Mouse (Mus musculus) kidney, postnatal 4 days (tissue): ENCODE results near the gene Trim29.

Experiments
- DNase-seq, 2 experiments: peaks; one replicate each; pipeline ENCODE4 v3.0.0; 2021; ENCODE audit warnings: mixed read lengths in 2 of 2

Trim29 gene

DNA sequence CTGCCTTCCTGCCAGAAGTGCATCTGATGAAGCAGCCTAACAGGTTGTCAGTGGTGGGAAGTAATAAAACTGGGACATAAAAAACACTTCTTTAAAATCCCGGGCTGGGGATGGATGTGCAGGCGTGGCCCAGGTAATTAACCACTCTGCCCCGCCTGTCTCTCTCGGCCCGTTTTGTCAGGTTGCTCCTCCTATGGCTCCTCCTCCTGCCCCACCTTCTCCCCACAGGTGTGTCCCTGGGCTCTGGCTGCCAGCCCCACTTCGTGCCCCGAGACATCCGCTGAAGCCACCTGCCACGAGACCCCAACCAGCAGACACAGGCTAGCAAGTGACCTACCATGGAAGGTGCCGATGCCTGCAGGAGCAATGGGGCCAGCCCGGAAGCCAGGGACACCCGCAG lies at the start of gene Trim29:
Gene Trim29 (plus strand): TSS at position 311 of the 400 bp plus-strand sequence.
- DNase-seq: no peak

DNA sequence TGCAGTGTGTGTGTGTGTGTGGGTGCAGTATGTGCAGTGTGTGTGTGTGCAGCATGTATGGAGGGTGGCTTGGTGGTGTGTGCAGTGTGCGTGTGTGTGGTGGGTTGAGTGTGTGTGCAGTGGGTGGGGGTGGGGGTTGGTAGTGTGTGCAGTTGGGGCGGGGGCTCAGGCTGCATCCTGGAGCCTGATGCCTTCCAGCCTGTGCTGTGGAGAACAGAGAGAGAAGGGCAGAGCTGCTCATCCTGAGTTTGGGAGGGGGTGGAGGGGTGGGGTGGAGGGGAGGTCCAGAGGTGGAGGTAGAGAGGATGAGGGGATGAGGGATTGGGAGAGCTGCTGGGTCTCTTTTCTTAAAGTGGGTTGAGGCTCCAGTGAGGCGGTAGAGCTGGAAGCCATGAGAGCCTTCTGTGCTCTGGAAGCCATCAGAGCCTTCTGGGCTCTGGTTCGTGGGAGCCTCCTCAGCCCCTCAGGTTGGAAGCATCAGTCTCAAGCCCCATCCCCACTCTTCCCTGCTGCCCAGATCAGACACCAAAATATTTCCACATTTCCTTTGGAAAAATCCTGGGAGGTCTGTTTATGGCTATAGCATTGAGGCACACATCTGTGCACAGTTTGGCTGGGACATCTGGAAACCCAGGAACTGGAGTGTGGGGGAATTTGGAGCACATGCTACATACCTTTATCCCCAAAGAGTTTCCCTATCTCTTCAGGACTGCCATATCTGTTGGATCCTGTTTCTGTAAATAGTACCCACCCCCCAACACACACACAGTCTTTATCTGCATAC lies 49.3 kb upstream of the Trim29 start:
- DNase-seq: peak; percentile 65 to 66

DNA sequence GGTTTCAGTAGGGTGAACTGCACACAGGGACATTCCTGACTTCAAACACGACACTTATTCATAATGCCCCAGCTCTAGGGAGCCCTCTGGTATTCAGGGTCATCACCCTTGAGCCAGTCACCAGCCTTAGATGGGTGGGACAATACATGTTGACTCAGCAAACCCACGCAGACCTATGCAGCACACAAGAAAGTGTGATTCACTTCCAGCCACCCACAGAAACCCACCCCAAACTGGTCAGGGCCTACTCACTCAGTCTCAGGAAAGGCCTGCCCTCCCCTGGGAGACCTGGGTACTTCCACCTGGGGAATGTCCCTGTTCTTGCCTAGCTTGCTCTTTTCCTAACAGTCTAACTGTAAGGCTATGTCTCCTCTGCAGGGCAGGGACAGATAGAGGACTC lies 48.7 kb upstream of the Trim29 start:
- DNase-seq: peak; percentile 50 to 69

DNA sequence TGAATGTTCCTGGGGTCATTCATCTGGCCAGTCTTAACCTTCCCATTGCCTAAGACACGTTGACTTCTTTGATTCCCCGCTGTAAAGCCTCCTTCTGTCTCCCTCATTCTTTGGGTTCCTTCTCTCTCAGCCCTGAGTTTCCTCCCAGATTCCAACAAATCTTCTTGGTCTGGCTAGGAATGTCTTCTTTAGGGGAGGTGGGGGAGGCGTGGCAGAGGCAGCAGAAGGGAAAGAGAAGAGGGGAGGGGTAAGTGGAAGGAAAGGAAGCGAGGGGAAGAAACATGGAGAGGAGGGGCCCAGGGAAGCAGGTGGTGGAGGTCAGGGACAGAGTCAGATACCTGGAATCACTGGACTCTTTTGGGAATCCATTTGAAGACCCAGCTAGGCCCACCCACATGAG lies 48.3 kb upstream of the Trim29 start:
- DNase-seq: peak; percentile 57 to 72

DNA sequence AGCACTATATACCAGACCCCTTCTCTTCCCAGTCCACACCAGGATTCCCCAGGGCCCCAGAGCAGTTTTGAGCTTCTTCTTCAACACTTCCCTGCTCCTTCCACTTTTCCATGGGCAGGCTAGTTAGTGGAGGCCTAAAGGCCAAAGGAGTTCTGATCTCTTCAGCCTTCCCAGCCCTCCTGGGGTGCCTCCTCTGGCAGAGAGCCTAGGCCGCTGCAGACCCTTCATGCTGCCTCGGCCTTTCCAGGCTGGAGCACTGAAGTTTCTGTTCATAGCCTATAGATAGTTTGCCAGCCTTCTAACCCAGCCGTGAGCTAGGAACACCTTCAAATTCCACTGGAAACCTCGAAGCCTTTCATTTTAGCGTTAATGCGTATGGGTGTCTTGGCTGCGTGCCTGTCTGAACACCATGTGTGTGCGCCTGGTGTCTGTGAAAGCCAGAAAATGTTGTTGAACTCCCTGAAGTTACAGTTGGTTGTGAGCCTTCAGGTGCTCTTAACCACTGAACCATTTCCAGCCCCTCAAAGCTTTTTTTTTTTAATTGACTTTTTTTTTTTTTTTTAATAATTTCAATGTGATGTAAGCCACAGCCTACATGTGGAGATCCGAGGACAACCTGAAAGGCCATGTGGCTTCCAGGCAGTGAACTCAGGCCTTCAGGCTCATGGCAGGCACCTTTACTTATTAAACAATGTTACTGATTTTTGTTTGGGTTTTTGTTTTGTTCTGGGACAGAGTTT lies 47.7 kb upstream of the Trim29 start:
- peak; percentile 55 to 64 for DNase-seq

DNA sequence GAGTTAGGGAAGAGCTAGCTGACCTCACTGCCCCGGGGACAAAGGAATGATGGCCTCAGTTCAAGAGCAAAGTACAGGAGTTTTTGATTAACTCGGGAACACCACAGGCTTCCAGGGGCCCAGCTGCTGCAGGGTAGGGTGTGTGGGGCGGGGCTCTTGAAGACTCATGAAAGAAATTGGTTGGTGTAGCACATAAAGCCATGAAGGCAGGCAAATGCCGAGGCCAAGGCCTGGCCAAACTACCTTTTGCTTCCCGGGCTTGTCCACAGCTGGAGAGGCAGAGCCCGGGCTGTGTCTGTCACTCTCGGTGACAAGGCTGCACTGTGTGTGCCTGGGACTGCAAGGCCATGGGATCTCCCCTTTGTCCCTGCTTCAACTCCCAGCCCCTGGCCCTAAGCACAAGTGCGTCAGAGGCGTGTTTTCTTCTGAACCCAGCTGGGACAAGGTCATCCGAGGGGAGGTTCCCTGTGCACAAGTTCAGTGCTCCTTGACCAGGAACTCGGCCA lies 46.6 kb upstream of the Trim29 start:
- peak; percentile 66 to 83 for DNase-seq

DNA sequence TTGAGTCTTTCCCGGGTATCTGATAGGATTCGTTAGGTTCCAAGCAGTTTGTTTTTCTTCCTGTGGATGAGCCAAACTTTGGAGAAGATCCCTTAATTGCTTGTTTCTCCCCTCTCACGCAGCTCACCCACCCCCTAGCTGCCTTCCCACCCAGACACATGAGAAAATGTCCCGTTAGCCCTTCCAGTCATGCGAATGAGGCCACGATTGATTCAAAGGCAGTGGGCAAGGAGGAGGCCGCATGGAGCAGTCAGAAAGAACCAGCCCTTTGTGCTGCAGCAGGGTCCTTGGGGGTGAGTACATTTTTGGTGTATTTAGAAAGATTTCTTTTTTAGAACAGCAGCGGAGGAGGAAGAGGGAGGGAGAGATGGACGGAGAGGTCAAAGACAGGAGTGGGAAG lies 45.5 kb upstream of the Trim29 start:
- DNase-seq: no peak

DNA sequence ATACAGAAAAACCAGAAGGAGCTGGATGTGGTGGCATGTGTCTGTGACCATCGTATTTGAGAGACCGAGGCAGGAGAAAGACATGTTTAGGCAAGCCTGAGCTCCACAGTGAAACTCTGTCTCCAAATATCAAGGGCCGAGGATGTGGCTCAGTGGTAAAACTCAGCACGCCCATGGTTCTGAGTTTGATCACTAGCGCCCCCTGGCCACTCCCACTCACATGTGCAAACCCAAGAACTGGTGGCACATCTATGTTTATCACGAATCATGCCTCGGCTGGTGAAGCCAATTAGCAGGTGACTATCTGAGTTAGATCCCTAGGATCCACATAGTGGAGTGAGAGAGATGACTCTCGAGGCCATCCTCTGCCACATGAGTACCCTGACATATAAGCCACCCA lies 43.3 kb upstream of the Trim29 start:
- peak; percentile 59 to 63 for DNase-seq

DNA sequence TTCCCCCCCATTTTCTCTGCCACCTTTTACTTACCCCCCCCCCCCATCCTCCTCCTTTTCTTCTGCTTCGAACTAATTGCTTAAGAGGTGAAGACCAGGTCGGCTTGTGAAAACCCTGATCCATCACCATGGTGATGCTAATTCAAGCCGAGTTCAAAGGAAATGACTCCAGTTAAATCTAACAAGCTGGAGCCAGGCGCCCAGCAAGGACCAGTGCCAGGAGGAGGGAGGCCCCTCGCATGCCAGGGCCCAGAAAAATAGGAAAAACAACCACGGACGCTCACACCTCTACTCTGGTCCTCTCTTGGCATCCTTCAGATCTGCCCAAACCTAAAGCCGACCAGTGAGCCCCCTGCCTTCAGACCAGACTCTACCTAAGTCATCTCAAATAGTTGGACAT lies 41.5 kb upstream of the Trim29 start:
- no peak for DNase-seq

DNA sequence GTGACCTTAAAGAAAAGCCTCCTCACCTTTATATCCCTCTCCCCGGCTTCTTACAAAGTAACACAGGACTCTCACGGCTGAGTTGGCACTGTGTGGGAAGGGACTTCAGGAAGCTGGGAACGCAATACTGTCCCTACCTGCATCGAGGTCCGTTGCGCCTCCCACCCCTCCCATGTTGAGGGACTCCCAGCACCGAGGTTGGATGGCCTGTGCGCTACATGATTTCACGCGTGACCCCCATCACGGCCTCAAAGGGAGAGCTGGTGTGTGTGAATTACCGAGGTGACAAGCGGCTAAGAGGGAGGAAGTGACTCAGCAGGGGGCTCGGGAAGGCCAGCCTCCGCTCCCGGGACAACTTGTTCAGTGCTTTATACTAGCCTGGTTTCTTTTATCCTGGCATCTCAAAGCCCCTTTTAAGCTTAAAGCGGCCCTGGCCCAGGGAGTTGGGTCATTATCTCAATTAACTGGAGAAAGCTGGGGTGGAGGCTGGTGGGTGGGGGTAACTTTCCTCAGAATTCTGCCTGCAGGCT lies 39.9 kb upstream of the Trim29 start:
- peak in 1 of 2 experiments; percentile 53 for DNase-seq

DNA sequence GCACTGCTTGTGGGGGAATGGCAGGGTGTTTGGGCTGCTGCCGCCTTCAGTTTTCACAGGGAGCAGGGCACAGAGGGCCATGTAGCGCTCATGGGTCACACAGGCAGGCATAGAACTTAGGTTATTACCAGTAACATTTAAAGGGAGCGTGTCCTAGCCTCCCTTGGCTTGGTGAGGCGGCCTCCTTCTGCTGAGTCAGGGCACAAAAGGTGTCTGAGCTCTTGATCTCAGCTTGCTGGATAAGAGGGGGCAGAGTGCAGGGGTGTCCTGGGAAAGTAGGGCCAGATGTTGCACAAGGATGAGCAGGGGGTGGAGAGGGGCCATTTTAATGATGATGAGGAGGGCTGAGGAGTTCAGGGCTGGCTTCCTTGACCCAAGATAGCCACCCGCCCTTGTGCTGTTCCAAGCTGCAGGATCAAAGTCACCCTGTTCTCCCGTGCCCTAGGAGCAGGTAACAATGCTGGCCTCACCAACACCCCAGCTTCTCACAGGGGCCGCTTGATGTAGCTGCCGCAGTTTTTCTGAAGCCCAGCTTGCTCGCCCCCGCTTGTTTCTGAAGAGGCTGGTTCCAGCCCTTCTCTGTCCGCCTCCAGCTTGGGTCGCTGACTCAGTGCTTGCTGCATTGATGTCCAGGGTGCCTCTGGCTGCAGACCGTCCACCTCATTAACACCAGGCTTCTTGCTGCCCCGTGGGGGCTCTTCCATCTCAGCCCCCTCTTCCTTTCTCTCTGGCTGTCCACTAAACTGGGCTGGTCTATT lies 38.7 kb upstream of the Trim29 start:
- no peak for DNase-seq

DNA sequence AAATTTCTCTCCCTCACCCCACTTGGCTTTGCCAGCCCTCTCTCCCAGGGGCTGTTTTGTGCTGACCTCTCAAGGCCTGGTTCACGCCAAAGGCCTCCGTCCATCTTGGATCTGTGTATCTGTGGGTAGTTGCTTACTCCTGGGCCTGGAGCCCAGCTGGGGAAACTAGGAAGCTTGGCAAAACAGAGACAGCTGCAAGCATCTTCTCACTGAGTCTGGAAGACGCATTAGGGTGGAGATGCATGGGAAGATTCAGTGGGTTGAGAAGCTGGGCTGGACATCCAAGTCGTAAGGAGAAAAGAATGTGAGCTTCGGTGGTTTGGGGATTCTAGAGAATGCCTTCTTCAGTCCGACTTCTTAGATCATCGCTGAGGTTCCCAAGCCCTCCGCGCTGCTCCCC lies 36.9 kb upstream of the Trim29 start:
- no peak for DNase-seq

DNA sequence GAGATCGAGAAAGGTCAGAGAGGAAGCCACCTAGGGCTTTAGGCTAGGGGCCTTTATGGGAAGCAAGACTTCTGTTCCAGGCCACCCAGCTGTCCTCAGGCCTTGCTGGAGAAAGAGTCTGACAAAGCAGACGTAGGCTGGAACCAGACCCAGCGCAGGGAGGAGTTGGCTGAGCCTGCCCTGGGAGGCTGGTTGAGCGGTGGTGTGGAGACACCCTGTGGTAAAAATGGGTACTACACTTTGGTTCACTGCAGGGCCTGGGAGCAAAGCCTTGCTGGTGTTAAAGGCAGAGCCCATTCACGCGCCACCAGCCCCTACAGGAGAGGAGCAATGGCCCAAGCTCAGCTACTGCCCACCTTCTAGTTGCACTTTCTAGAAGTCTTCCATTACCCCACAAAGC lies 26.4 kb upstream of the Trim29 start:
- peak; percentile 85 to 90 for DNase-seq

DNA sequence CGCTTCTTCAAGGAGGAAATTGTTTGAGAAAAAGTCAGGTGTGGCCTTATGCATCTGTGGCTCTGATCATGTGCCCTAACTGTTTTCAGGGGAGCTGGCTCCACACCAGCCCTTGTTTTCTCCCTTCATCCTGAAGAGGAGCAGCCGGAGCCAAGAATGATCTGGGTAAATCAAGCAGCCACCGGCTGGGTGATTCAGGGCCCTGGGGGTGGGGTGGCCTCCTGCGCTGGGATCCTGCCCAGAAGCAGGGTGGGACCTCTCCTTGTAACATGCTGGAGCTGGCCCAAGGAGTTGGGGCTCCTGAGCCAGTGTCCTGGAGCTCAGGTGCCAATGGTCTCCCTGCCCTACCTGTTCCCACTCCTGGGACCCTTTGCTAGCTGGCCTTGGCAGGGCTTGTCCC lies 25.4 kb upstream of the Trim29 start:
- no peak for DNase-seq

DNA sequence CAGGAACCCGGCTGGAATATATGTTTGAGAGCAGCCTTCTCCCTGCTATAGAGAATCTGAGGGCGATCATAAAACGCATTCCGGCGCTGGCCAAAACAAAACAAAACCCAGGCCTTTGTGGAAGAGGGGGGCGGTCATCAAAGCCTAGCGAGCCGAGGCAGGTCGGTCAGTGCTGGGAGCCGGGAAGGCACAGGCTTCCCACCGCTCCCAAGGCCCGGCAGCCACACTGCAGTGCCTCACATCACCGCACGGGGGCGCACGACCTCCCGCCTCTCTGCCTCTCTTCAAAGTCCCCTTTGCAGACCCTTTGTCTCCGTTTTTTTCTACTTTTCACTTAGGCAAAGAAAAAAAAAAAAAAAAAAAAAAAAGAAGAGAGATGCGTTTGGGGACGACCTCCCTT lies 23.8 kb upstream of the Trim29 start:
- DNase-seq: peak; percentile 88 to 89

DNA sequence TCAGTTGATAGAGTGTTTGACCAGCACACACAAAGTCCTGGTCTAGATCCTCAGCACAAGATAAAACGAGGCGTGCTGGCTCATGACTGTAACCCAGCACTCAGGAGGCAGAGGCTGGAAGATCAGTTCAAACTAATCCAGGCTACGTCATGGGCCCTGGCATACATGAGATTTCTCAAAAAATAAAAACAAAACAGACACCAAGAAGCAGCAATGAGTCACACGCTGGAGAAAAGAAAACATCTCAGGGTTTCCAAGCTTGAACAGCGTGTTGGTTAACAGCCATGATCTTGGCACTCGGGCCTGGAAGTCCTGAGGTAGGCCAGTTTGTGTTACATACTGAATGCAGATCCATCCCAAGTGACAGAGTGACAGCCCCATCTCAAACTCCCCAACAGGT lies 17.6 kb upstream of the Trim29 start:
- DNase-seq: no peak

DNA sequence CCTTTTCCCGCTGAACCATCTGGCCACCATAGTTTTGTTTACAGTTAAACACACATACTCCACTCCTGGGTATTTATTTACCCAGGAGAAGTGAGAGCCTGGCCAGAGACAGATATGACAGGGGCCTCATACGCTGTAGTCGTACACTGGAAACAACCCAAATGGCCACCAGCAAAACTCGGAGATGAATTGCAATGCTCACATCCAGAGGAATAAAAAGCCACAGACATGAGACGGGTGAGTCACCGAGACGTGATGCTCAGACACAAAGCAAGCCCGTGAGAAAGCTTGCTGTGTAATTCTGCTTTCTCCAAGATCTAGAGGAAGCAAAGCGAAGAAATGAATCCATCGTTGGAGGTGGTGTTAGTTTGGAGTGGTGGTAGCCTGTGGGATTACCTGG lies 10.3 kb upstream of the Trim29 start:
- no peak for DNase-seq

DNA sequence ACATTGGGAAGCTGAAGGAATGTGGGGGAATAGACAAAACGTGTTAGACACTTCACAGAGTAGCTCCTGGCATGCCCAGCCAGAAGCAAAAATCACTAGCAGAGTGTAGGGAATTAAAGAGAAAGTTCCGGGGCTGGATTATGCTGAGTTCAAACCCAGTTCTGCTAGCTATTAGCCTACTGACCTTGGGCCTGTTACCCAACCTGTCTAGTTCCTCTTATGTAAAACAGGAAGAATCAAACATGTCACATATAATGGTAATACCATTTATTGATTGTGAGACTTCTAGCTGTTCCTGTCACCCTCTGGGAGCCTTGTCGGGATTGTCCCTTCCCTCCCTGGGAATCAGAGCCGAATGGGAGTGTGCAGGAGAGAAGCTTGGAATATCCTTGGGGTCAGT lies 7.7 kb upstream of the Trim29 start:
- no peak for DNase-seq

DNA sequence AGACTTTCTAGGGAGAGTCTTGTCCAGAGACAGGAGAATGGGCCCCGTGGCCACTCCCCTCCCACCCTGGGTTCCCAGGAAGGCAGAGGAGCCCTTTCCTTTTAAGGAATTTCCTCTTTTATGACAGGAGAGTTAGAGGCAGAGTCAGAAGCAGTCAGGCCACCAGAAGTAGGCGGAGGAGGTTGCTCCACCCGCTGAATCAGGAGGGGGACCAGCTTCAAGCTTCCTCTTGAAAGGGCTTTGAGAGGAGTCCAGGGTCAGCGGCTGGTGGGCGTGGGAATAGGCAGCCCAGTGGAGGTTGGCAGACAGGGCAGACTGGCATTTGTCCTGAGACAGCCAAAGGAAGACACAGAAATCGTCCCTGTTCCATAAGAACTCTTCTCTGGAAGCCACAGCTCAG lies 4.8 kb upstream of the Trim29 start:
- DNase-seq: peak; percentile 43 to 60

DNA sequence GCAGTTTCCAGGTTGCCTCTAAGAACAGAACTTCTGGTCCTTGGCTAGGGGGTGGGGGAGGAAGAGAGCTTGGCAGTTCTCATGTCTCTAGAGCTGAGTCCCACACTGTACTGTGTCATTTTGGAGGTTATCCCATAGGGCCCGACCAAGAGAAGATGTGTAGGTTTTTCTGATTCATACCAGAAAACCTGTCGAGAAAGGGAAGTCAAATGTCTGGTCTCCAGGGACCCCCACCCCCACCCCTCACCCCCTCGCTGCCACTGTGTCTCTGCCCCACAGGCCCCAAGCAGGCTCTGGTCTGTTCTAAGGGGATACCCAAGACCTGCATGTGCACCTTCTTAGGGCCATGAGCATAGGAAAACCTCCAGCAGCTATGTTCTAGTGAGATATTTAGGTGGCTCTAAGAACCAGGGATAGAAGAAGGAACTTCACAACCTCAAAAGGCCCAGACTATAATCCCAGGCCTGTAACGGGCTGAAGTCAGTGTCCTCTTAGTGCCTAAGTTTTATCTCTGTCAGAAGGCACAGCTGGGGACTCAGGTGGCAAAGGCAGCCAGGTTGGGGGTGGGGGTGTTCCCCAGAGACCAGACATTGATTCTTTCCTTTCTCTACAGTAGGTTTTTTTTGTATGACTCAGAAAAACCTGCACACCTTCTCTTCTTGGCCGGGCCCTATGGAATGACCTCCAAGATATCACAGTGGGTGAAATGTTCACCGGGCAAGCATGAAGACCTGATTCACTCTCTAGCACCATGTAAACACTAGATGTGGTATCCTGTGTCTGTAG lies 1.4 kb upstream of the Trim29 start:
- DNase-seq: no peak

DNA sequence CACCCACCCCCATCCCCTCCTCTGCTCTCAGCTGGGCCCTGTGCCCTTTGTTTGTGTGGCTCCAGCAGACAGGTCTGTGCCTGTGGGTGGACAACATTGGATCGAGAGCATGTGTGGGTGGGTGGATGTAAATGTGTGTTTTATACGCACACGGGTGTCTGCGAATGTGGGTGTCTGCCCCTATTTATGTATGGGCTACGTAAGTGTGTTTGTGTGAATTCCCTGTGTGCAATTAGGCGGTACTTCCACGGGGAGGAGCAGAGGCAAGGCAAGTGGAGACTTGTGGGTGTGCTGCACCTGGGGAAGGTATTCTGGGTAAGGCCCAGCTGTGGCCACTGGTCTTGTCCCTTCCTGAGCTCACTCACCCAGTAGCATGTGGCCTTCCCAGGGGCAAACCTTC lies 1.5 kb downstream of the Trim29 start:
- no peak for DNase-seq

DNA sequence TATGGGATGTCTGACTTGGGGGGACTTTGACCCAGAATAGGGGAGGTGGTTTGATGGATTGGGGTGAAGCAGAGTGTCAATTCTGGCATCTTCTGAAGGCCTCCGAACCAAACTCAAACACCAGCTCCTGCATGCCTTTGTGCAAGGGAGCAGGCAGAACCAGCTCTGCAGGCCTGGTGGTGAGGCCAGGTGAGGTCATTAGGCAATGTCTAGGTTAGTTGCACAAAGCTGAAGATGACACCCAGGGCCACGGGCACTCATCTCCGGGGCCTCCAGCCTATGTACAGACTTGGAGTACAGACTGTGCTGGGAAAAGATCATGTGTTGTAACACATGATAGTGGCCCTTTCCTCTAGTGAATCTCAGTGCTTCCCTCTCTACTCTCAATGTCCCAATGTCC lies 3.2 kb downstream of the Trim29 start:
- DNase-seq: no peak
